Mouse (Mus musculus) CH12.LX (cell line): ENCODE results near the gene Mmd. TPM values are rescaled to one million over a fixed set of nuclear protein-coding genes. Genes with fewer than 3 reads are reported as not detected.
A peak's percentile ranks its signal among the peaks of the same experiment; 100 is the strongest.
"Not testable (repeated sequence)": the region's sequence is repeated elsewhere in the genome, so short reads cannot be mapped to it uniquely, and the experiment has no call there.

Source experiments
- DNase-seq: peaks from one replicate; pipeline ENCODE4 v3.0.0-alpha.2; 2013; ENCODE audit errors: extremely low read depth
- H3K27ac ChIP-seq: 2 replicates; pipeline ENCODE4 v1.5.1; 2012; ENCODE audit warnings: low read depth, mild to moderate bottlenecking, control low read depth, moderate library complexity; ENCODE audit not compliant: insufficient read depth
- H3K27me3 ChIP-seq: replicated peaks from 2 replicates; pipeline ENCODE3; 2012; ENCODE audit warnings: inconsistent platforms
- H3K36me3 ChIP-seq, 2 experiments: replicated peaks in 1 of 2; 2 replicates each; pipeline versions ENCODE3 to v1.6.1; 2012; ENCODE audit warnings: inconsistent platforms in 1 of 2, low read length in 1 of 2, mild to moderate bottlenecking in 1 of 2, mixed read lengths in 1 of 2, moderate library complexity in 1 of 2; ENCODE audit not compliant: control insufficient read depth in 1 of 2, insufficient read depth in 1 of 2
- H3K4me1 ChIP-seq, 2 experiments: 2 replicates each; pipeline ENCODE4 v1.6.1; 2012; ENCODE audit warnings: inconsistent platforms in 1 of 2, moderate library complexity in 1 of 2; ENCODE audit not compliant: insufficient read depth in 2 of 2, control insufficient read depth in 1 of 2
- H3K4me2 ChIP-seq: 2 replicates; pipeline ENCODE4 v1.6.1; 2012; ENCODE audit warnings: low read depth, mild to moderate bottlenecking, control low read depth; ENCODE audit not compliant: poor library complexity, insufficient read depth, severe bottlenecking
- H3K4me3 ChIP-seq, 3 experiments: fragments of 150-350 bp in 1 of 3; sonication (generic) in 1 of 3; replicated peaks in 1 of 3; 2 replicates each; pipeline versions ENCODE3 to v1.5.1; 2011 to 2012; ENCODE audit warnings: low read depth in 2 of 3, low read length in 2 of 3, mild to moderate bottlenecking in 2 of 3, moderate library complexity in 2 of 3, control low read depth in 1 of 3, improper control_type of control experiment in 1 of 3, inconsistent platforms in 1 of 3, mixed read lengths in 1 of 3; ENCODE audit not compliant: poor library complexity in 1 of 3
- H3K79me2 ChIP-seq: replicated peaks from 2 replicates; pipeline ENCODE4 v1.6.1; 2012; ENCODE audit warnings: mild to moderate bottlenecking, moderate library complexity; ENCODE audit not compliant: control insufficient read depth, poor library complexity, insufficient read depth, severe bottlenecking; ENCODE audit errors: extremely low read depth
- H3K9ac ChIP-seq: 2 replicates; pipeline ENCODE4 v1.6.1; 2012; ENCODE audit warnings: low read depth, mild to moderate bottlenecking, control low read depth, moderate library complexity; ENCODE audit not compliant: insufficient read depth
- H3K9me3 ChIP-seq: replicated peaks from 2 replicates; pipeline ENCODE3; 2012; ENCODE audit warnings: low read length, inconsistent platforms, mixed read lengths
- BHLHE40 ChIP-seq: IDR thresholded peaks from 2 replicates; pipeline ENCODE4 v1.6.1; 2011; ENCODE audit warnings: mild to moderate bottlenecking, low read depth, low read length, improper control_type of control experiment
- CHD1 ChIP-seq: IDR thresholded peaks from 2 replicates; pipeline ENCODE4 v1.6.1; 2012; ENCODE audit warnings: low read depth, low read length, improper control_type of control experiment, inconsistent platforms
- CHD2 ChIP-seq: IDR thresholded peaks from 2 replicates; pipeline ENCODE4 v1.6.1; 2011; ENCODE audit warnings: low read length, improper control_type of control experiment
- CTCF ChIP-seq, 2 experiments: IDR thresholded peaks in 1 of 2; conservative IDR thresholded peaks in 1 of 2; 2 replicates each; pipeline ENCODE4 v1.5.1; 2011 to 2012; ENCODE audit warnings: low read depth in 2 of 2, low read length in 2 of 2, improper control_type of control experiment in 1 of 2, inconsistent platforms in 1 of 2, mild to moderate bottlenecking in 1 of 2, moderate library complexity in 1 of 2
- ELF1 ChIP-seq: IDR thresholded peaks from 2 replicates; pipeline ENCODE4 v1.6.1; 2014; ENCODE audit warnings: low read depth, mild to moderate bottlenecking, inconsistent platforms, low read length, improper control_type of control experiment
- EP300 ChIP-seq: IDR thresholded peaks from 2 replicates; pipeline ENCODE4 v1.6.1; 2011; ENCODE audit warnings: low read length, improper control_type of control experiment
- ETS1 ChIP-seq: conservative IDR thresholded peaks from 2 replicates; pipeline ENCODE4 v1.6.1; 2012; ENCODE audit warnings: low read depth, mild to moderate bottlenecking, inconsistent platforms, low read length, improper control_type of control experiment, moderate library complexity
- IRF4 ChIP-seq: IDR thresholded peaks from 2 replicates; pipeline ENCODE4 v1.6.1; 2014; ENCODE audit warnings: low read depth, mild to moderate bottlenecking, inconsistent platforms, low read length, improper control_type of control experiment
- JUND ChIP-seq: conservative IDR thresholded peaks from 2 replicates; pipeline ENCODE4 v1.6.1; 2011; ENCODE audit warnings: low read depth, low read length, improper control_type of control experiment
- KAT2A ChIP-seq: IDR thresholded peaks from 2 replicates; pipeline ENCODE4 v1.6.1; 2012; ENCODE audit warnings: low read length, improper control_type of control experiment, inconsistent platforms; ENCODE audit not compliant: insufficient replicate concordance
- MAZ ChIP-seq: IDR thresholded peaks from 2 replicates; pipeline ENCODE4 v1.6.1; 2012; ENCODE audit warnings: low read depth, mild to moderate bottlenecking, inconsistent platforms, low read length, improper control_type of control experiment, moderate library complexity
- MYC ChIP-seq: IDR thresholded peaks from 2 replicates; pipeline ENCODE4 v1.6.1; 2011; ENCODE audit warnings: low read depth, mild to moderate bottlenecking, improper control_type of control experiment, low read length
- NELFE ChIP-seq: IDR thresholded peaks from 2 replicates; pipeline ENCODE4 v1.6.1; 2011; ENCODE audit warnings: low read depth, low read length, improper control_type of control experiment
- POLR2AphosphoS2 ChIP-seq: IDR thresholded peaks from 2 replicates; pipeline ENCODE4 v1.6.1; 2011; ENCODE audit warnings: low read depth, low read length, improper control_type of control experiment
- RAD21 ChIP-seq: IDR thresholded peaks from 2 replicates; pipeline ENCODE4 v1.6.1; 2011; ENCODE audit warnings: low read depth, mild to moderate bottlenecking, low read length, improper control_type of control experiment, moderate library complexity
- RCOR1 ChIP-seq: conservative IDR thresholded peaks from 2 replicates; pipeline ENCODE4 v1.6.1; 2012; ENCODE audit warnings: low read depth, mild to moderate bottlenecking, inconsistent platforms, low read length, improper control_type of control experiment
- SMC3 ChIP-seq: IDR thresholded peaks from 2 replicates; pipeline ENCODE4 v1.6.1; 2011; ENCODE audit warnings: low read depth, low read length, improper control_type of control experiment
- TBP ChIP-seq: conservative IDR thresholded peaks from 2 replicates; pipeline ENCODE4 v1.6.1; 2011; ENCODE audit warnings: low read depth, low read length, improper control_type of control experiment
- USF2 ChIP-seq: conservative IDR thresholded peaks from 2 replicates; pipeline ENCODE4 v1.6.1; 2011; ENCODE audit warnings: low read depth, low read length, improper control_type of control experiment
- ZNF384 ChIP-seq: IDR thresholded peaks from 2 replicates; pipeline ENCODE4 v1.6.1; 2012; ENCODE audit warnings: low read depth, low read length, improper control_type of control experiment, inconsistent platforms
- dilution Hi-C: fragments of 300-500 bp; cut with MboI; formaldehyde crosslinking; loops from 2 replicates; pipeline ENCODE4 v1.14.3; 2020; ENCODE audit warnings: low sequenced_read_pairs; ENCODE audit not compliant: extremely low pct_unique_long_range_greater_than_20kb, extremely low pct_ligation_motif_present
- in situ Hi-C: fragments of 300-500 bp; cut with MboI; formaldehyde crosslinking; loops from 3 replicates; pipeline ENCODE4 v1.14.3; 2019; ENCODE audit warnings: low sequenced_read_pairs, low pct_ligation_motif_present, low pct_unique_long_range_greater_than_20kb, mixed read lengths
- polyA plus RNA-seq: library from polyadenylated mRNA; unstranded; fragments of >175 nt; gene quantifications from 2 replicates; pipeline ENCODE4 v1.2.1, GENCODE M21; 2012; ENCODE audit warnings: low read depth; ENCODE audit not compliant: insufficient read length
- total RNA-seq, 2 experiments: library from RNA; depleted of rRNA; stranded (reverse); fragments of 300-350 nt in 1 of 2; fragments of >200 nt in 1 of 2; gene quantifications; 2 replicates each; pipeline ENCODE4 v1.2.3; 2012 to 2014

Mmd gene
- total and polyA plus RNA-seq, 3 experiments, result 10.3 to 60.4 (median 39.8) TPM

- H3K27ac ChIP-seq, result no peak overlapping the region
- H3K4me3 ChIP-seq, result no peak overlapping the region
- no peaks in the 10 kb centered on the region for H3K79me2 ChIP-seq
- no peak overlapping the region for H3K9ac ChIP-seq
- DNase-seq, result no peak
- H3K9me3 ChIP-seq, result no peaks in the 10 kb centered on the region
- dilution Hi-C loops, result no loop called here
- no peaks in the 10 kb centered on the region for H3K4me1 ChIP-seq
- in situ Hi-C loops, result no loop called here
- no peaks in the 10 kb centered on the region for H3K27me3 ChIP-seq
- H3K4me2 ChIP-seq, result no peak overlapping the region
- peaks cover 2 to 35% of the 10 kb centered on the region in 2 experiments for H3K36me3 ChIP-seq
- TF ChIP-seq ZNF384, result no peak
- TF ChIP-seq RCOR1, result no peak
- TF ChIP-seq POLR2AphosphoS2, result no peak
- no peak for TF ChIP-seq BHLHE40
- no peak for TF ChIP-seq EP300
- no peak for TF ChIP-seq NELFE
- TF ChIP-seq SMC3, result no peak
- TF ChIP-seq CHD1, result no peak
- TF ChIP-seq TBP, result no peak
- TF ChIP-seq CTCF (conservative IDR thresholded peaks at IDR 0.05 in 1 of 2, IDR thresholded peaks at IDR 0.05 in 1 of 2; ENCODE audit: low read depth in 2 of 2, low read length in 2 of 2), result no peak
- no peak for TF ChIP-seq ELF1
- TF ChIP-seq USF2, result no peak
- no peak for TF ChIP-seq MYC
- no peak for TF ChIP-seq MAZ
- no peak for TF ChIP-seq ETS1
- TF ChIP-seq CHD2, result no peak
- TF ChIP-seq RAD21, result no peak
- no peak for TF ChIP-seq KAT2A
- no peak for TF ChIP-seq IRF4
- no peak for TF ChIP-seq JUND
Measured at GRCm38 (mm10) chr11:90280069-90280468, 30.8 kb downstream of the Mmd start.

- H3K36me3 ChIP-seq, result peaks cover 0 to 18% of the 10 kb centered on the region in 2 experiments
- DNase-seq, H3K4me3 ChIP-seq, H3K4me2 ChIP-seq, H3K9ac ChIP-seq, H3K79me2 ChIP-seq, H3K27me3 ChIP-seq, H3K4me1 ChIP-seq, H3K9me3 ChIP-seq, dilution Hi-C loops, H3K27ac ChIP-seq, in situ Hi-C loops: not testable (repeated sequence)
- peak in 1 of 2 experiments; percentile 55; a peak in 2 of 4 replicates for TF ChIP-seq CTCF (conservative IDR thresholded peaks at IDR 0.05 in 1 of 2, IDR thresholded peaks at IDR 0.05 in 1 of 2; ENCODE audit: low read depth in 2 of 2, low read length in 2 of 2)
Measured at GRCm38 (mm10) chr11:90281943-90282342, 32.7 kb downstream of the Mmd start.
